ENCODE assay signal across 22 mouse cellular contexts in the genomic region with DNA sequence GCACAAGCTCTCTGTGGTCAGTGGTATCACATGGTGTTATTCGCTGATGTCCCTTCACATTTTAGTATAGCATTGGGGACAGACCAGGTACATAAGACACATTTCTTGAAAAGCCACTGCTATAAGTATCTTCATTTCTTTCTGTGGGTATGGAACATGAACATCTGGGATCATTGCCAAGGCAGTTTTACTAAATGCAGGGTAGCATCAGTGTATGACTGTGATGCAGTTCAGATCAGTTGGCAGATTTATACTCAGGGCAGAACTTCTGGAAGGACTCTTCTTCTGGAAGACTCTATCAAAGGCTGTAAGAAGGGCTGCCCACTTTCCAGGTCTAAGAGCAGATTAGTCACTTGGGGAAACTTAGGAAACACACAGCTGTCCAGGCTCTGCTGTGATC.
"Had no signal": no experiment of that assay in that cellular context is flagged by ENCODE, and none has a peak within 500 bp of the region (broad histone marks: within the 10 kb centered on the region; RNA-seq: fewer than 3 reads in every experiment).

No protein-coding gene starts in this region.

- DNase-seq: liver, postnatal 0 days; lung, adult 2 months; lung, postnatal 14 days; lung, postnatal 36 days; midbrain, embryonic 14.5 days; retina, postnatal 1 day; right cerebral cortex, adult 18-20 months; right cerebral cortex, postnatal 25 days; right cerebral cortex, postnatal 4 days; spleen, adult 18-20 months; thymus, adult 2 months; thymus, postnatal 25 days; thymus, postnatal 4 days had no signal

- H3K4me2 ChIP-seq: lung, embryonic 15.5 days; midbrain, embryonic 12.5 days; neural tube, embryonic 13.5 days; neural tube, embryonic 15.5 days had no signal

- H3K4me3 ChIP-seq: lung, embryonic 15.5 days; midbrain, embryonic 10.5 days; midbrain, embryonic 12.5 days; myocyte; neural tube, embryonic 13.5 days; neural tube, embryonic 15.5 days had no signal

- H3K36me3 ChIP-seq: lung, embryonic 15.5 days; midbrain, embryonic 10.5 days; midbrain, embryonic 12.5 days; neural tube, embryonic 13.5 days; neural tube, embryonic 15.5 days had no signal

- H3K9me3 ChIP-seq: lung, embryonic 15.5 days; midbrain, embryonic 10.5 days; midbrain, embryonic 12.5 days; neural tube, embryonic 13.5 days; neural tube, embryonic 15.5 days had no signal

- H3K9ac ChIP-seq: liver, postnatal 0 days; lung, embryonic 15.5 days; midbrain, embryonic 12.5 days; neural tube, embryonic 13.5 days; neural tube, embryonic 15.5 days had no signal

- H3K27me3 ChIP-seq: lung, embryonic 15.5 days; midbrain, embryonic 12.5 days; neural tube, embryonic 13.5 days; neural tube, embryonic 15.5 days had no signal

- H3K27ac ChIP-seq: lung, embryonic 15.5 days; macrophage; midbrain, embryonic 10.5 days; midbrain, embryonic 12.5 days; neural tube, embryonic 13.5 days; neural tube, embryonic 15.5 days had no signal

- H3K4me1 ChIP-seq: lung, embryonic 15.5 days; midbrain, embryonic 10.5 days; midbrain, embryonic 12.5 days; neural tube, embryonic 13.5 days; neural tube, embryonic 15.5 days had no signal

- ATAC-seq: liver, postnatal 0 days; lung, postnatal 0 days; midbrain, embryonic 16.5 days had no signal
